Mouse (Mus musculus) liver, embryonic 14.5 days (tissue): ENCODE measurements around the gene Bdkrb2.

Experiments
- CTCF ChIP-seq: IDR thresholded peaks from 2 replicates; pipeline ENCODE4 v1.5.1; 2016; ENCODE audit warnings: antibody characterized with exemption, low read depth, control low read depth
- EP300 ChIP-seq: IDR thresholded peaks from 2 replicates; pipeline ENCODE4 v1.6.1; 2016; ENCODE audit warnings: antibody characterized with exemption, low read depth

DNA sequence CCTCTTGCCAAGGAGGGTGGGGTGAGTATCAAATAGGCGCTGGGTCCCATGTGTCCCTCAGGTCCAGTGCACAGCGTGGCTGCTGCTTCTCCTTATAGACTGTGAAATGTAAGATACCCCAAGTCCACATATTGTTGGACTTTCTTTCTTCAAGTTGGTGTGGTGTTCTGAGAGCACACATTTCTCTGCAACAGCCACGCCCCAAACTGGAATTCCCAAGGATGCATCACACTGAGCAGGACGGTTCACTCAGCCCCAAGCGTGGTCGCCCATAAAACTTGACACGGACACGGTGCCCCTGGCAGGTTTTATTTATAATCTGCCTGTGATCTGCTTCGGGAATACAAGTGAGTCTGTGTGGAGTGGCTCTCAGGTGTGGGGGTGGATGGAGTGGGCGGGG is 48.9 kb upstream of the Bdkrb2 start:
- TF ChIP-seq CTCF, result no peak
- no peak for TF ChIP-seq EP300
